Mouse (Mus musculus) thymus, adult 2 months (tissue): ENCODE measurements at regions not wholly inside any gene's neighbourhood (a gene's known extent, or its start where the extent isn't known, plus 50 kb on each side); places are given as distances from the start of the nearest gene placed in this dataset.

ENCODE experiments used
- CTCF ChIP-seq: fragments of 200-500 bp; IDR thresholded peaks from 2 replicates; pipeline ENCODE4 v1.5.1; 2012; ENCODE audit warnings: mild to moderate bottlenecking, control low read depth, low read length, moderate library complexity, borderline replicate concordance; ENCODE audit not compliant: control insufficient read depth, poor library complexity, insufficient read depth; ENCODE audit errors: extremely low read depth
- POLR2A ChIP-seq: fragments of 200-500 bp; IDR thresholded peaks from 2 replicates; pipeline ENCODE4 v1.6.1; 2012; ENCODE audit warnings: mild to moderate bottlenecking, low read length, control low read depth, moderate library complexity; ENCODE audit not compliant: control insufficient read depth, poor library complexity, insufficient read depth; ENCODE audit errors: extremely low read depth

- TF ChIP-seq CTCF (no peak), POLR2A (no peak)
Measured at GRCm38 (mm10) chr8:107647936-107648335, 59.7 kb upstream of the Psmd7 start.
